8 mouse cellular contexts compared by ENCODE assay signal in genomic region chr16:5911880-5912327, GRCm38 (mm10). TPM values are rescaled to one million over a fixed set of nuclear protein-coding genes. Genes with fewer than 3 reads are reported as not detected.
DNase-seq lines count a peak whose midpoint lies in the region; ATAC-seq and TF ChIP-seq lines count a peak whose summit lies in the region.

No protein-coding gene starts in this region.

- no peak for ATAC-seq in liver, embryonic 11.5 days (replicated peaks; ENCODE audit: low FRiP score)
- no peak for ATAC-seq in heart, embryonic 13.5 days (ENCODE audit: extremely low read depth, insufficient number of reproducible peaks, low FRiP score, low TSS enrichment)
- ATAC-seq in intestine, postnatal 0 days, result no peak

- WGBS in liver, embryonic 11.5 days, result 33% methylated on average over 2 of the region's 2 CpGs
- WGBS in heart, embryonic 13.5 days, result 28% methylated on average over 2 of the region's 2 CpGs
- WGBS in intestine, postnatal 0 days, result 43% methylated on average over 2 of the region's 2 CpGs

- H3K4me3 ChIP-seq in liver, embryonic 11.5 days (ENCODE audit: low read depth, low read length), result no peak overlapping the region
- no peak overlapping the region for H3K4me3 ChIP-seq in heart, embryonic 13.5 days
- no peak overlapping the region for H3K4me3 ChIP-seq in intestine, postnatal 0 days (ENCODE audit: low read depth, low read length)

- H3K9me3 ChIP-seq in liver, embryonic 11.5 days (ENCODE audit: control insufficient read depth, low read length), result no peaks in the 10 kb centered on the region
- H3K9me3 ChIP-seq in heart, embryonic 13.5 days, result no peaks in the 10 kb centered on the region
- no peaks in the 10 kb centered on the region for H3K9me3 ChIP-seq in intestine, postnatal 0 days (ENCODE audit: control insufficient read depth)

- H3K4me2 ChIP-seq in liver, embryonic 11.5 days, result no peak overlapping the region
- no peak overlapping the region for H3K4me2 ChIP-seq in heart, embryonic 13.5 days
- H3K4me2 ChIP-seq in intestine, postnatal 0 days (replicated peaks; ENCODE audit: low read depth), result no peak overlapping the region

- TF ChIP-seq CTCF in intestine, postnatal 0 days (IDR thresholded peaks at IDR 0.05; ENCODE audit: low read depth), result no peak

- H3K9ac ChIP-seq in liver, embryonic 11.5 days (ENCODE audit: low read depth, low read length), result no peak overlapping the region
- no peak overlapping the region for H3K9ac ChIP-seq in heart, embryonic 13.5 days
- no peak overlapping the region for H3K9ac ChIP-seq in intestine, postnatal 0 days (ENCODE audit: low read depth, low read length)

- no peaks in the 10 kb centered on the region for H3K36me3 ChIP-seq in liver, embryonic 11.5 days (ENCODE audit: control insufficient read depth, insufficient read depth, low read length)
- H3K36me3 ChIP-seq in heart, embryonic 13.5 days, result no peaks in the 10 kb centered on the region
- no peaks in the 10 kb centered on the region for H3K36me3 ChIP-seq in intestine, postnatal 0 days (ENCODE audit: control insufficient read depth, insufficient read depth)

- H3K27ac ChIP-seq in liver, embryonic 11.5 days (ENCODE audit: low read depth, low read length), result no peak overlapping the region
- peak overlapping the region; percentile 61; the same call in 1 of the 2 replicates for H3K27ac ChIP-seq in heart, embryonic 13.5 days (replicated peaks)
- no peak overlapping the region for H3K27ac ChIP-seq in intestine, postnatal 0 days (ENCODE audit: low read depth, low read length)

- peak; percentile 16 for DNase-seq in liver
- no peak for DNase-seq in liver, embryonic 11.5 days (ENCODE audit: low spot score)
- peak; percentile 97 for DNase-seq in cerebellum, adult 9-10 months
- DNase-seq in layer of hippocampus, postnatal 10 days (ENCODE audit: low spot score in 2 of 2), result peak; percentile 78 to 82
- peak; percentile 32 for DNase-seq in retina, postnatal 1 day
- no peak for DNase-seq in urinary bladder, postnatal 25 days (ENCODE audit: low spot score)

- H3K4me1 ChIP-seq in liver, embryonic 11.5 days (replicated peaks; ENCODE audit: control insufficient read depth, insufficient read depth, low read length), result no peaks in the 10 kb centered on the region
- H3K4me1 ChIP-seq in heart, embryonic 13.5 days, result peaks cover 17% of the 10 kb centered on the region
- H3K4me1 ChIP-seq in intestine, postnatal 0 days (replicated peaks; ENCODE audit: control insufficient read depth, insufficient read depth, low read length), result no peaks in the 10 kb centered on the region

- H3K27me3 ChIP-seq in liver, embryonic 11.5 days (replicated peaks; ENCODE audit: control insufficient read depth, insufficient read depth, low read length), result no peaks in the 10 kb centered on the region
- H3K27me3 ChIP-seq in heart, embryonic 13.5 days (replicated peaks), result no peaks in the 10 kb centered on the region
- H3K27me3 ChIP-seq in intestine, postnatal 0 days (replicated peaks; ENCODE audit: control insufficient read depth, insufficient read depth, low read length), result no peaks in the 10 kb centered on the region

RNA-seq across cellular contexts. Expression of gene Rbfox1, which starts 26.7 kb away (rescaled TPM):
- polyA plus RNA-seq in liver, embryonic 11.5 days (2014; fragmentation: Nextera tagmentation; extraction: Ambion mirVana), result 1.2 and 1.4 TPM in 2 replicates
- polyA plus RNA-seq in heart, embryonic 13.5 days (2015; fragmentation: Nextera tagmentation; extraction: Ambion mirVana), result 2.8 and 3.7 TPM in 2 replicates
- 100 to 1,000 TPM; 275 to 280 TPM for total RNA-seq in layer of hippocampus, postnatal 10 days (2021)
- polyA plus RNA-seq in intestine, postnatal 0 days (2015; fragmentation: Nextera tagmentation; extraction: Ambion mirVana), result 1.9 and 2.3 TPM in 2 replicates

Comparison
In these comparisons a context has a peak if more than half of its experiments do, and no peak if none do; other contexts are left out.
1. DNase-seq: peak in liver (single experiment), cerebellum, adult 9-10 months (single experiment), layer of hippocampus, postnatal 10 days (2 of 2) and retina, postnatal 1 day (single experiment); none in liver, embryonic 11.5 days (single experiment) and urinary bladder, postnatal 25 days (single experiment).